Mouse (Mus musculus) embryo, embryonic 11.5 days (tissue): ENCODE measurements around the gene Mpc2.

Source experiments
- DNase-seq: peaks from one replicate; pipeline ENCODE4 v3.0.0-alpha.2; 2012; ENCODE audit warnings: low read depth, low spot score

The Mpc2 gene

GRCm38 (mm10) chr1:165460360-165460800 is at the start of gene Mpc2, which contains the start of gene Dcaf6:
TSS of gene Mpc2 (plus strand) at chr1:165460637.
TSS of gene Dcaf6 (minus strand) at chr1:165460475.
- peak; percentile 96 for DNase-seq

GRCm38 (mm10) chr1:165421357-165421915 is 39.0 kb upstream of the Mpc2 start:
- no peak for DNase-seq

GRCm38 (mm10) chr1:165426254-165426653 is 34.2 kb upstream of the Mpc2 start:
- DNase-seq = no peak

- DNase-seq = no peak
Observed at GRCm38 (mm10) chr1:165432883-165433282, 27.6 kb upstream of the Mpc2 start.

- DNase-seq = no peak
Observed at GRCm38 (mm10) chr1:165438289-165439021, 22.0 kb upstream of the Mpc2 start.

- DNase-seq = no peak
Observed at GRCm38 (mm10) chr1:165440788-165441187, 19.6 kb upstream of the Mpc2 start.

- DNase-seq = no peak
Observed at GRCm38 (mm10) chr1:165441201-165441600, 19.2 kb upstream of the Mpc2 start.

- DNase-seq = no peak
Observed at GRCm38 (mm10) chr1:165441719-165442118, 18.7 kb upstream of the Mpc2 start.

GRCm38 (mm10) chr1:165459041-165459502 is 1.4 kb upstream of the Mpc2 start:
- DNase-seq = no peak

GRCm38 (mm10) chr1:165459503-165460181 is 795 bp upstream of the Mpc2 start:
- DNase-seq = peak; percentile 32

- DNase-seq = peak; percentile 99
Observed at GRCm38 (mm10) chr1:165460801-165461377, 452 bp downstream of the Mpc2 start.

GRCm38 (mm10) chr1:165461681-165462080 is 1.2 kb downstream of the Mpc2 start:
- peak; percentile 5 for DNase-seq

GRCm38 (mm10) chr1:165462861-165463260 is 2.4 kb downstream of the Mpc2 start:
- no peak for DNase-seq

- DNase-seq = no peak
Observed at GRCm38 (mm10) chr1:165464574-165464973, 4.1 kb downstream of the Mpc2 start.

- no peak for DNase-seq
Observed at GRCm38 (mm10) chr1:165468971-165469370, 8.5 kb downstream of the Mpc2 start.

GRCm38 (mm10) chr1:165469717-165470116 is 9.3 kb downstream of the Mpc2 start:
- no peak for DNase-seq

- DNase-seq = no peak
Observed at GRCm38 (mm10) chr1:165471490-165471889, 11.1 kb downstream of the Mpc2 start.

GRCm38 (mm10) chr1:165484688-165485233 is 24.3 kb downstream of the Mpc2 start, which contains the start of gene Adcy10:
TSS of gene Adcy10 (plus strand) at chr1:165485183.
- DNase-seq = no peak

- no peak for DNase-seq
Observed at GRCm38 (mm10) chr1:165486108-165486507, 25.7 kb downstream of the Mpc2 start.

- DNase-seq = no peak
Observed at GRCm38 (mm10) chr1:165489197-165489596, 28.8 kb downstream of the Mpc2 start.

- no peak for DNase-seq
Observed at GRCm38 (mm10) chr1:165498856-165499255, 38.4 kb downstream of the Mpc2 start.
